Mouse (Mus musculus): Measurements from ENCODE around the gene Nr6a1. TPM values are rescaled to one million over a fixed set of nuclear protein-coding genes. Genes with fewer than 3 reads are reported as not detected.
A peak's percentile ranks its signal among the peaks of the same experiment; 100 is the strongest.

The Nr6a1 gene
- total RNA-seq, 1 experiment from 2014 or later = 3.2 TPM

DNA sequence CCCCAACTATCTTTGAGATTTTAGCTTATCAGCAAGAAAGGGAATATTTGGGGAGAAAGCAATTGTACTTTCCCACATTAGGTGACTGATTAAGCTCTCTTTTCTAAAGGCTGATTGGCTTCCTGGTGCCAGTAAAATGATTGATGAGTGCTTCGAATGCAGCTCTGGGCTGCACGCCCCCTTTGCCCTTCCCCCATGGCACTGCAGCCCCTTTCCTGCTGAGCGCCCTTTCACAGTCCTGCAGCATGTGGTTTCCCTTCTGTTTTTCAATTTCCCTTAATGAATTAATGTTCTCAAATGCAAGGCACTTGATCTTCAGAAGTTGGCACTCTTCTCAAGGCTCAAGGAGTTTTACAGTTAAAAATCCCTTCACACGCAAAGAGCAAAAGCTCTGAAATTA is 12.5 kb downstream of the Nr6a1 start:
- ATAC-seq (replicated peaks in 1 of 2; ENCODE audit: insufficient read depth in 1 of 2, low FRiP score in 2 of 2, low TSS enrichment in 1 of 2, low read depth in 1 of 2, poor library complexity in 2 of 2, severe bottlenecking in 2 of 2) = peak; percentile 21 to 49; a peak in 2 of 4 replicates

DNA sequence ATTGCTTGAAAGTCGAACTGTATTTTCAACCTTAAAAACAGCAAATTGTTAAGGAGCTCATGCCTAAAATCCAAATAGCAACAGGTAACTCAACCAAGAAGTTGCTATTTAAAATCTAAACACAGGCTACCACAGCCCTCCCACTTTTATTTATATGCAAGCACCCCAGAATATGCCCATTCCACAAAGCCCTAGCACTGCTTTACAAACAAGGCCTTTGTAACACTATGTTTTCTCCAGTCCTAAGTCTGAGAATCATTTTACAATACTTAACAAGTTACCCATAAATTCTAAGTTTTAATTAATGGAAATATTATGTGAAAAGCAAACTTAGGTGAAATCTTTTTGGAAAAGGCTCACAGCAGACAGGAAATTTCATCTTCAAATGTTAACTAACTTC is 13.0 kb downstream of the Nr6a1 start:
- no peak for ATAC-seq (replicated peaks in 1 of 2; ENCODE audit: insufficient read depth in 1 of 2, low FRiP score in 2 of 2, low TSS enrichment in 1 of 2, low read depth in 1 of 2, poor library complexity in 2 of 2, severe bottlenecking in 2 of 2)

DNA sequence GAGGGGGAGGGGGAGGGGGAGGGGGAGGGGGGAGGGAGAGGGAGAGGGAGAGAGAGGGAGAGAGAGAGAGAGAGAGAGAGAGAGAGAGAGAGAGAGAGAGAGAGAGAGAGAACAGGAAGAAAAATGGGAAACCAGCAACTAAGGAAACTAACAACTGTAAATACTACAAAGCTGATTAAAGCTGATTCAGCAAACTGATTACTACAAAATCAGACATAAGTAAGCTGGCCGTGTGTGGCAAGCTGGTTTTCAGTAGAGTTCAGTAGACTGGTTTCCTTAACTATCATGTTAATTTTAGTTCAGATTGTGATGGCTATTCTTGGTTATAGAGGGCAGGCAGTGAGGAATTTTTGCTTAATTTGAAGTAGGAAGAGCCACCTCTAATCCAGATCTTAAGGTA is 18.9 kb downstream of the Nr6a1 start:
- no peak for ATAC-seq (replicated peaks in 1 of 2; ENCODE audit: insufficient read depth in 1 of 2, low FRiP score in 2 of 2, low TSS enrichment in 1 of 2, low read depth in 1 of 2, poor library complexity in 2 of 2, severe bottlenecking in 2 of 2)

DNA sequence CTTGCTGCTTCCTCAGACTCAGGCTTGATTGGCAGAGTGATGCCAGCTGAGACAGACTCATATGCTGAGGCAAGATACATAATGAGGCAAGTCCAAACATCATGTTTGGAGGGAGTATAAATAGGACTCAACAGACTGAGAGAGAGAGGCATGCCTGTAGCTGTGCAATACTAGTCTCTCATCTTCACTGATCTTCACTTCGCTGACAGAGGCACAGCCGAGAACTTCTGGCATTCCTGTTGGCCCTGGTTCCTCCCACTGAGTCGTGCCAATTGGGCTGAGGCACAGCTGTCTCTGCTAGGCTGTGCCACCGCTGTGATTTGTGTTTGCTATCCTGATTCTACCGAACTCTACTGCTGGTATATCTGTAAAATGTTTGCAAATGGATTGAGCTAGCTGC is 21.4 kb downstream of the Nr6a1 start:
- no peak for ATAC-seq (replicated peaks in 1 of 2; ENCODE audit: insufficient read depth in 1 of 2, low FRiP score in 2 of 2, low TSS enrichment in 1 of 2, low read depth in 1 of 2, poor library complexity in 2 of 2, severe bottlenecking in 2 of 2)

DNA sequence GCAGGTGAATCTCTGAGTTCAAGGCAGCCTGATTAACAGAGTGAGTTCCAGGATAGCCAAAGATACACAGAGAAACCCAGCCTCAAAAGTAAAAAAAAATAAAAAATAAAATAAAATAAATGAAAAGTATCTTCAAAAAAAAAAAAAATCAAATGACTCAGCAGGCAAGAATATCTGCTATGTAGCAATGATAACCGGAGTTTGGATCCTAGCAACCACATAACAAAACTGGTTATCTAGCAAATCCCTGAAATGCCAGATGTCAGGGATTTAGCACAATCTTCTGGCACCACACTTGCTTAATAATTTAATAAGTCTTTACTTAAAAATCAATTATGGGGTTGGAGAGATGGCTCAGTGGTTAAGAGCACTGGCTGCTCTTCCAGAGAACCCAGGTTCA is 23.2 kb downstream of the Nr6a1 start:
- no peak for ATAC-seq (replicated peaks in 1 of 2; ENCODE audit: insufficient read depth in 1 of 2, low FRiP score in 2 of 2, low TSS enrichment in 1 of 2, low read depth in 1 of 2, poor library complexity in 2 of 2, severe bottlenecking in 2 of 2)

DNA sequence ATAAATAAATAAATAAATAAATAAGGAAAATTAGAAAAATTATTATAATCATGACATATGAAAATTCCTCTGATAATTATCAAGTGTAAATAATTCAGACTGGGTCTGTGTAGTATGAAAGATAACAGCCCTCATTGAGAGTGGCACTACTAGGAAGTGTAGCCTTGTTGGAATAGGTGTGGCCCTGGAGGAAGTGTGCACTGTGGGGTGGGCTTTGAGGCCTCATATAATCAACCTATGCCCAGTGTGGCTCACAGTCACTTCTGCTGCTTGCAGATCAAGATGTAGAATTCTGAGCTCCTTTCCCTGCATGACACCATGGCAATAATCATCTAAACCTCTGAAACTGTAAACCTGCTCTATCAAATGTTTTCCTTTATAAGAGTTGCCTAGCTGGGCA is 24.6 kb downstream of the Nr6a1 start:
- ATAC-seq (replicated peaks in 1 of 2; ENCODE audit: insufficient read depth in 1 of 2, low FRiP score in 2 of 2, low TSS enrichment in 1 of 2, low read depth in 1 of 2, poor library complexity in 2 of 2, severe bottlenecking in 2 of 2) = no peak

DNA sequence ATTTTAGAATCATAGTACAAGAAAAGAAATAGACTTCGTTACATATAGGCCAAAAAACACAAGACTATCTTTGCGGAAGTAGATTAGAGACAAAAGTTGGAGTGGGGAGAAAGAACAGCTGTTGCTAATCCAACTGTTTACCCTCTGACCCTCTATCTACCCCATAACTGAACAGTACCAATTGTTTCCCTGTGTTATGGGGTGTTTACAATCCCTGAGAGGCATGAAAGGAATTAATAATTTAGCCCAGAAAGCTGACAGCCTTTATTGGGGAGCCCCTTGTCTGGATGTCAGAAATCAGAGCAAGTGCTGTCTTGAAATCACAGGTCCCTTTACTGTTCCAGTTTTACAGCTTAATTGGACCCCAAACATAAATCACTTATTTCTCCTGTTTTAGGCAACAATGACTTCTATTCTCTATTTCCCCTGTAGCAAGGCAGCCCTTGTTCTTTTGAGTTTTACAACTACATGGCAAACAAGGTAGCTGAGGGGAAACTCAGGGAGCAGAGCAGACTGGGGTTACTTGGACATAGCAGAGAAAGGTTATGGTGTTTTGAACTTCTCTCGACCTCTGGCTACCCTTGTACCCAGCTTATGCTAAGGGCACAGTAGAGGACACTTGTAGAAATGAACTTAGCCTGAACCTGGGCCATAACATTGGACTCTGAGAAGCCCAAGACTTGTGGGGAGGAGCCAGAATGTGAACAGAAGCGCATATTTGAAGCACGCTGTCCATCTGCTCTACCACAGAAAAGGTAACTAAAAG is 46.4 kb downstream of the Nr6a1 start:
- ATAC-seq (replicated peaks in 1 of 2; ENCODE audit: insufficient read depth in 1 of 2, low FRiP score in 2 of 2, low TSS enrichment in 1 of 2, low read depth in 1 of 2, poor library complexity in 2 of 2, severe bottlenecking in 2 of 2) = no peak

DNA sequence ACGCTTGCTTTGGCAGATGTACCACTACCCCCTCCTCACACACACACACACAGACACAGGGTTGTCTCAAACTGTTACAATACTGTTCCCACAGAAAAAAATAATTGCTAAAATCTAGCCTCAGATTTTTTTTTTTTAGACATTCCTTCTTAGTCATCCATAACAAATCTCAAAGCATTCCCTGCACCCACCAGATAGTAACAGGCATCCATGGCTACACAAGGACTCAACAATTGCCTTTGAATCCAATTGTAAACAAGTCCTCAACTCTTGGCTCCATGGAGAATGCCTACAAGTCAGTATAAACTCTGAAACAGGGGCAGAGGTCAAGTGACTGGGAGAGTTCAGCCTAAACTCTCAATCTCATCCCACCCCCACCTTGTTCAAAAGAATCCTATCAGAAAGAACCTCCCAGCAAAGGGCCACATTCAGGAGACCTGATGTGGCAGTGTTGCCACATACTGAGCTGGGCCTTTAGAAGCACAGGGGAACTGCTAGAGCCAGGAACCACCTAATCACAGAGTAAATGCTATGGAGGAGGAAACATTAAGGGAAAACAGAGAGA is 52.9 kb downstream of the Nr6a1 start:
- no peak for ATAC-seq (replicated peaks in 1 of 2; ENCODE audit: insufficient read depth in 1 of 2, low FRiP score in 2 of 2, low TSS enrichment in 1 of 2, low read depth in 1 of 2, poor library complexity in 2 of 2, severe bottlenecking in 2 of 2)

DNA sequence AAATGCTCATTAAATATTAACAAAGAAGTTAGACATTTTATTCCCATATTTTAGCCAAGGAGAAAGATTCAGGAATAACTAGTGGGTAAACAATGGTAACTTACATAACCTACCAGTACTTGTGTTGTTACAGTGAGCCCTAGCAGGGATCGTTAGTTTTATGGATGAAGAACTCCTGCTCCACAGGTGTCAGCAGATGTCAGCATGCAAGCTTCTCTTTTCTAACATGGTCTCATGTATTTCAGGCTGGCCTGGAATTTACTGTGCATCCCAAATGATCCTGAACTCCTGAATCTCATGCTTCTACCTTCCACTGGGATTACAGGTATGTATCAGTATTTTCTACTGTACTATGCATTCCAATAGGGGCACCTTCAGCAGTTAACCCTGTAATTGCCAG is 54.8 kb downstream of the Nr6a1 start:
- ATAC-seq (replicated peaks in 1 of 2; ENCODE audit: insufficient read depth in 1 of 2, low FRiP score in 2 of 2, low TSS enrichment in 1 of 2, low read depth in 1 of 2, poor library complexity in 2 of 2, severe bottlenecking in 2 of 2) = no peak

DNA sequence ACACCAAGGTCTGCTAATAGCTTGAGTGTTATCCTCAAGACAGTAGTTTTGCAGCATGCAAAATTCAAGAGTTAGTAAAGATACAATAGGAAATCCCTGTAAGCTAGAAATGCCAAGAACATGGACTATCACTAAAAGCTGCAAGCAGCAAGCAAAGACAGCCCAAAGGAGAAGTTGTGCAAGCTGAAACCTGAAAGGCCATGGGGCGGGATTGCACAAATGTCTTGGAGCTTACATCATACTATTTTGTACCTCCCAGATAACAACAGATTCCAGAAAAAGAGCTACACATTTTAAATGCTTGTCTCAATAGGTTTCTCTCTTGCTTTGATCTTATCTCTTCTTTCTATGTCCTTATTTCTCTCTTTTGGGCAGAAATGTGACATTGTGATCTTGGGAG is 60.8 kb downstream of the Nr6a1 start:
- ATAC-seq (replicated peaks in 1 of 2; ENCODE audit: insufficient read depth in 1 of 2, low FRiP score in 2 of 2, low TSS enrichment in 1 of 2, low read depth in 1 of 2, poor library complexity in 2 of 2, severe bottlenecking in 2 of 2) = no peak; a peak in 1 of 4 replicates

DNA sequence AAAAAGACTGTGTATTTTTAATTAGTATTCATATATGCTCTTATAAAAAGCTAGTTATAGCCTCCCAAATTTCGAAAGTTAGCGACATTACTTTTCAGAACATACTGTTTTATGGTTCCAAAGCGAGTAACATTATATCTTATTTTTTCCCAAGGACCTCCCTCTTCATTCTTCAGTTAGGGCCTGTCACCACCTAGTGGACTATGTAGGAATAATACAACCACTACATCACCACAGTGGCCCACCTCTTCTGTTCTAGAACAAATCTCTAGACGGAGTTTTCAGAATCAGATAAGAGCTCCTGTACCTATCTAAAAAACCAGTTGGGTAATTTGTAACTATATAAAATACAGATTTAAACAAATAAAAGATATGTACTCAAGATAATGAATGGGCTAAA is 63.5 kb downstream of the Nr6a1 start:
- peak; percentile 82 to 84 for ATAC-seq (replicated peaks in 1 of 2; ENCODE audit: insufficient read depth in 1 of 2, low FRiP score in 2 of 2, low TSS enrichment in 1 of 2, low read depth in 1 of 2, poor library complexity in 2 of 2, severe bottlenecking in 2 of 2)

DNA sequence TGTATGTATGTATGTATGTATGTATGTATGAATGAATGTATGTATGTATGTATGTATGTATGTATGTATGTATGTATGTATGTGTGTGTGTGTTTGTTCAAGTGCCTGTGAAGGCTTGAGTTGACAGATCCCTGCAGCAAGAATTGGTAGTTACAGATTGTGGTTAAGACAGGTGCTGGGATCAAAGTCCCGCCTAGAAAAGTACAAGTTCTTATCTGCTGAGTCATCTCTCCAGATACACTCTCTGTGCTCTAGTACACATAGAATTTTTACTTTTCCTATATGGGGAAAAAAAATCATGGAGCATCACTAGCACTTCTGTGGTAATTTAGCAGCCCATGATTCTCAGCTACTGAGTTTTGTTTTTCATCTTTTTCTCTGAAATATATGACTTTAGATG is 75.7 kb downstream of the Nr6a1 start:
- no peak for ATAC-seq (replicated peaks in 1 of 2; ENCODE audit: insufficient read depth in 1 of 2, low FRiP score in 2 of 2, low TSS enrichment in 1 of 2, low read depth in 1 of 2, poor library complexity in 2 of 2, severe bottlenecking in 2 of 2)

DNA sequence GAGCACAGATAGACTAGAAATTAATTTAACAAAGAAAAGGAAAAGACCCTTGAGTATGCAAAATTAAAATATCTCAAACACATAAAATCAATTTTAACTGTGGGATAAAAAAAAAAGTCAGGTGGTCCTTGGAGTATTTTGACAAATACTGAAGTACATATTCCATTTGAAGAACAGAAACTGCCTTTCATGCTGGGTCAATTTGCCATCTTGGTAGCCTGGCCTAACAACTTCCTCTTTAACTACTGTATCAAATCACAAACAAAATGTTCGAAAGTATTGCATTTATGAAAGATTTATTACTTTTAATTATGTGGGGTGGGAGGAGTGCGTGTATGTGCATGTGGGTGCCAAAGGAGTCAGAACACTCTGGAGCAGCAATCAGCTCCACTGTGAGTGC is 81.2 kb downstream of the Nr6a1 start:
- ATAC-seq (replicated peaks in 1 of 2; ENCODE audit: insufficient read depth in 1 of 2, low FRiP score in 2 of 2, low TSS enrichment in 1 of 2, low read depth in 1 of 2, poor library complexity in 2 of 2, severe bottlenecking in 2 of 2) = no peak

DNA sequence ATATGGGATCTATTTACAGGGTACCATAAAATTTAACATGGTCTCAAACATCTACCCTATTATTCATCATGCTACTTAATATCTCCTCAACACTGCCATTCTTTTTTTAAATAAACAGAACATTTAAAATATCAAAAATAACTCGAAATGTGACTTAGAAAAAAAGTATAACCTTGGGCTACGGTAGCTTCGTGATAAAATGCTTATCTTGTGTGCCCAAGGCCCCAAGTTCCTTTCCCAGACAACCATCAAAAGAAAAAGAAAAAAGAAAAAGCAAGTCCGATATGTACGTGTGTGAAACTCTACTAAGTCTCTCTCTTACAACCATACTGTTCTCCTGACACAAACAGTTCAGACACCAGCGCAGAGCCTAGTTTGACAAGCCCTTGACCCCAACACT is 92.0 kb downstream of the Nr6a1 start:
- ATAC-seq (replicated peaks in 1 of 2; ENCODE audit: insufficient read depth in 1 of 2, low FRiP score in 2 of 2, low TSS enrichment in 1 of 2, low read depth in 1 of 2, poor library complexity in 2 of 2, severe bottlenecking in 2 of 2) = no peak

DNA sequence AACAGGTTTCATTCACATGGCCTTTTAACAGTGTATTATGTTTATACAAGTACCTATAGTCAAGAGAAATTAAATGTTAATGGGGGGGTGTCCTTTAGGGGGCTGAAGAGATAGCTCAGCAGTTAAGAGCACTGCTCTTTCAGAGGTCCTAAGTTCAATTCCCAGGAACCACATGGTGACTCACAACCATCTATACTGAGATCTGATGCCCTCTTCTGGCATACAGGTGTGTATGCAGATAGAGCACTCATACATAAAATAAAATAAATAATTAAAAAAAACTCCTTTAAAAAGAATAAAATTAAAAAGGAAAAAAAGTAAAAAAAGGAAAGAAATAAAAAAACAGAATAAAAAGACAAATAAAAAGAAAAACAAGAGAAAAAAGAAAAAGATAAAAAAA is 95.5 kb downstream of the Nr6a1 start:
- no peak for ATAC-seq (replicated peaks in 1 of 2; ENCODE audit: insufficient read depth in 1 of 2, low FRiP score in 2 of 2, low TSS enrichment in 1 of 2, low read depth in 1 of 2, poor library complexity in 2 of 2, severe bottlenecking in 2 of 2)

DNA sequence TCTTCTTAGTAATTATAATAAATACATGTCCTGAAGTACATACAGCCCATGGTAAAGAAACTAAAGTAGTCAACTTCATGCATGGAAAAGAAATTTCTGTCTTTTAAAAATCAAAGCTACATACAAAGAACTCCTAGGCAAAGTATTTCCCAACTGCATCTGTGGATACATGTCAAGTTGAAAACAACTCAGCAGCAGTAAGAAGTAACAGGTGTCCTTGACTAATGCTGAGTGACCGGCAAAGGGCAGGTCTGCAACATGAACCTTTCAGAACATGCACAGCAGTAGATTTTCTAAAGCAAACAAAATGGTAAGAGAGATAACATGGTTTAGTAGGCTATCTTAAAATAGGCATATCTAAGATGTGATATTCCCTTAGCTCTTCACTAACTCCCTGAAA is 98.0 kb downstream of the Nr6a1 start:
- no peak for ATAC-seq (replicated peaks in 1 of 2; ENCODE audit: insufficient read depth in 1 of 2, low FRiP score in 2 of 2, low TSS enrichment in 1 of 2, low read depth in 1 of 2, poor library complexity in 2 of 2, severe bottlenecking in 2 of 2)

DNA sequence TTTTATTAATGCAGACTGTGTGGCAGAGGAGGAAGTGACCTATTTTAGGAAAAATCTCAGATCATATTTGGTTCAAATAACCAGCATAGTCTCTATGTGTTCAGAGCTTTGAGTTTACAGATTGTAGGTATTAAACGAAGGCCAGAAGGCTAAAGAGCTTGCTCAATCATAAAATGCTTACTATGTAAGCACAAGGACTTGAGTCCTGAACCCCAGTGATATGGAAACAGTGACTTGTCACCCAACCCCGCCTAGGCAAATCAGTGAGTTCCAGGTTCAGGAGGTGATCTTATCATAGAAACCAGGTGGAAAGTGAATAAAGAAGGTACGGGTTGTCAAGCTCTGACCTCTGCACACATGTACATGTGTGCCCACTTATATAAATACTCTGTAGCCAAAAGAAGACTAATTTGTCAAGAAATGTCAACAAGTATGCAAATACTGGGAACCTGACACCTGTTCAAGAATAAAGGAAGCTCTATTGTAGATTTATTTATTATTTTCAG is 99.6 kb downstream of the Nr6a1 start:
- ATAC-seq (replicated peaks in 1 of 2; ENCODE audit: insufficient read depth in 1 of 2, low FRiP score in 2 of 2, low TSS enrichment in 1 of 2, low read depth in 1 of 2, poor library complexity in 2 of 2, severe bottlenecking in 2 of 2) = no peak

DNA sequence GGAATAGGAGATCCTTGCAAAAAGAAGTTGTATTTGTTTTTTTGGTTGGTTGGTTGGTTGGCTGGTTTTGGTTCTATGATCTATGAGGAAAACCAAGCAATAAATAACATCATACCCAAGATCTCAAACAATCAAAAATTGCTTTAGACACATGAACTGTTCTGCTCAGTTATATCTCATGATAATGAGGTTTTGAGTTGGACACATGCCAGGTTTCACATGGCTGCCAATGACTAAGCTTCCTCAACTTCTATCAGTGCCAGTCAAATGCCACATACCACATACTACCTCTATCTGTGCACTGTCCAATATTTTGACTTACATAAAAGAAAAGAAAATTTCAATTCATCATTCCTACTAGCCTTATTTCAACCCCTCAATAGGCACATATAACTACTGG is 101.3 kb downstream of the Nr6a1 start:
- no peak for ATAC-seq (replicated peaks in 1 of 2; ENCODE audit: insufficient read depth in 1 of 2, low FRiP score in 2 of 2, low TSS enrichment in 1 of 2, low read depth in 1 of 2, poor library complexity in 2 of 2, severe bottlenecking in 2 of 2)

Measured in hematopoietic stem cell, adult 5-6 weeks (primary cell).